ENCODE assay signal across 23 mouse cellular contexts in genomic region chr10:52578238-52578832, GRCm38 (mm10).
DNase-seq lines count a peak whose midpoint lies in the region; ATAC-seq lines count a peak whose summit lies in the region.
"Had no signal": no experiment of that assay in that cellular context is flagged by ENCODE, and none has a peak within 500 bp of the region (broad histone marks: within the 10 kb centered on the region; RNA-seq: fewer than 3 reads in every experiment).

No protein-coding gene starts in this region.

- H3K36me3 ChIP-seq in midbrain, embryonic 13.5 days, result no peaks in the 10 kb centered on the region
- no peaks in the 10 kb centered on the region for H3K36me3 ChIP-seq in midbrain, embryonic 10.5 days
- H3K36me3 ChIP-seq in forebrain, embryonic 13.5 days (ENCODE audit: poor library complexity, severe bottlenecking), result no peaks in the 10 kb centered on the region
- no peaks in the 10 kb centered on the region for H3K36me3 ChIP-seq in forebrain, embryonic 16.5 days (ENCODE audit: control insufficient read depth, insufficient read depth)
- H3K36me3 ChIP-seq in midbrain, embryonic 15.5 days (replicated peaks), result no peaks in the 10 kb centered on the region
- H3K36me3 ChIP-seq: embryonic facial prominence, embryonic 10.5 days; heart, embryonic 13.5 days; limb, embryonic 12.5 days; neural tube, embryonic 13.5 days had no signal

- peaks cover 15% of the 10 kb centered on the region for H3K4me1 ChIP-seq in midbrain, embryonic 13.5 days (replicated peaks)
- H3K4me1 ChIP-seq in midbrain, embryonic 10.5 days, result 0 out of 2 replicates have a peak, but pooled peaks cover 9% of the 10 kb centered on the region
- H3K4me1 ChIP-seq in forebrain, embryonic 13.5 days, result peaks cover 10% of the 10 kb centered on the region
- peaks cover 11% of the 10 kb centered on the region; the same call in 1 of the 2 replicates for H3K4me1 ChIP-seq in forebrain, embryonic 16.5 days (replicated peaks; ENCODE audit: control insufficient read depth, insufficient read depth, low read length)
- 0 out of 2 replicates have a peak, but pooled peaks cover 7% of the 10 kb centered on the region for H3K4me1 ChIP-seq in midbrain, embryonic 15.5 days
- H3K4me1 ChIP-seq: embryonic facial prominence, embryonic 10.5 days; heart, embryonic 13.5 days; limb, embryonic 12.5 days had no signal

- no peaks in the 10 kb centered on the region for H3K9me3 ChIP-seq in midbrain, embryonic 13.5 days
- no peaks in the 10 kb centered on the region for H3K9me3 ChIP-seq in midbrain, embryonic 10.5 days (replicated peaks)
- no peaks in the 10 kb centered on the region for H3K9me3 ChIP-seq in forebrain, embryonic 13.5 days (replicated peaks)
- H3K9me3 ChIP-seq in forebrain, embryonic 16.5 days (ENCODE audit: control insufficient read depth, low read length), result no peaks in the 10 kb centered on the region
- H3K9me3 ChIP-seq in midbrain, embryonic 15.5 days, result no peaks in the 10 kb centered on the region
- H3K9me3 ChIP-seq: embryonic facial prominence, embryonic 10.5 days; heart, embryonic 13.5 days; limb, embryonic 12.5 days; neural tube, embryonic 13.5 days had no signal

- 55% methylated on average over 3 of the region's 3 CpGs for WGBS in midbrain, embryonic 13.5 days
- 79% methylated on average over 3 of the region's 3 CpGs for WGBS in midbrain, embryonic 10.5 days
- 31% methylated on average over 3 of the region's 3 CpGs for WGBS in forebrain, embryonic 13.5 days
- 19% methylated on average over 3 of the region's 3 CpGs for WGBS in forebrain, embryonic 16.5 days
- 60% methylated on average over 3 of the region's 3 CpGs for WGBS in midbrain, embryonic 15.5 days

- ATAC-seq in midbrain, embryonic 13.5 days, result peak; percentile 43; the same call in 1 of the 2 replicates
- peak; percentile 87 for ATAC-seq in forebrain, embryonic 13.5 days
- peak; percentile 78 for ATAC-seq in forebrain, embryonic 16.5 days
- ATAC-seq in midbrain, embryonic 15.5 days (replicated peaks), result peak; percentile 60; the same call in 1 of the 2 replicates
- ATAC-seq: activated CD4-positive, CD25-positive, alpha-beta regulatory T cell, adult 4 months; intestine, postnatal 0 days; liver, postnatal 0 days had no signal

- H3K4me3 ChIP-seq in midbrain, embryonic 13.5 days (replicated peaks), result no peak overlapping the region
- no peak overlapping the region for H3K4me3 ChIP-seq in midbrain, embryonic 10.5 days
- H3K4me3 ChIP-seq in forebrain, embryonic 13.5 days, result no peak overlapping the region
- H3K4me3 ChIP-seq in forebrain, embryonic 16.5 days (replicated peaks; ENCODE audit: low read length), result no peak overlapping the region
- no peak overlapping the region for H3K4me3 ChIP-seq in midbrain, embryonic 15.5 days
- H3K4me3 ChIP-seq: embryonic facial prominence, embryonic 10.5 days; heart, embryonic 13.5 days; limb, embryonic 12.5 days; neural tube, embryonic 13.5 days had no signal

- H3K4me2 ChIP-seq in midbrain, embryonic 13.5 days (replicated peaks), result no peak overlapping the region
- H3K4me2 ChIP-seq in forebrain, embryonic 13.5 days, result no peak overlapping the region
- no peak overlapping the region for H3K4me2 ChIP-seq in forebrain, embryonic 16.5 days (ENCODE audit: low read length)
- no peak overlapping the region for H3K4me2 ChIP-seq in midbrain, embryonic 15.5 days
- H3K4me2 ChIP-seq: heart, embryonic 13.5 days; limb, embryonic 12.5 days; liver, embryonic 11.5 days; neural tube, embryonic 13.5 days had no signal

- H3K27ac ChIP-seq in midbrain, embryonic 13.5 days, result no peak overlapping the region
- H3K27ac ChIP-seq in midbrain, embryonic 10.5 days (replicated peaks), result no peak overlapping the region
- no peak overlapping the region for H3K27ac ChIP-seq in forebrain, embryonic 13.5 days
- no peak overlapping the region; the same call in 1 of the 2 replicates for H3K27ac ChIP-seq in forebrain, embryonic 16.5 days (ENCODE audit: low read length)
- H3K27ac ChIP-seq in midbrain, embryonic 15.5 days, result no peak overlapping the region
- H3K27ac ChIP-seq: embryonic facial prominence, embryonic 10.5 days; heart, embryonic 13.5 days; limb, embryonic 12.5 days; neural tube, embryonic 13.5 days had no signal

- H3K27me3 ChIP-seq in midbrain, embryonic 13.5 days, result no peaks in the 10 kb centered on the region
- no peaks in the 10 kb centered on the region for H3K27me3 ChIP-seq in midbrain, embryonic 10.5 days (ENCODE audit: low read depth, poor library complexity, severe bottlenecking)
- H3K27me3 ChIP-seq in forebrain, embryonic 13.5 days, result no peaks in the 10 kb centered on the region
- H3K27me3 ChIP-seq in forebrain, embryonic 16.5 days (replicated peaks; ENCODE audit: control insufficient read depth, insufficient read depth, low read length), result no peaks in the 10 kb centered on the region
- no peaks in the 10 kb centered on the region for H3K27me3 ChIP-seq in midbrain, embryonic 15.5 days (replicated peaks)
- H3K27me3 ChIP-seq: heart, embryonic 13.5 days; limb, embryonic 12.5 days; neural tube, embryonic 13.5 days had no signal

- no peak for DNase-seq in midbrain, embryonic 10.5 days (ENCODE audit: low spot score)
- DNase-seq in adrenal gland, adult 2 months, result no peak
- no peak for DNase-seq in adrenal gland, postnatal 4 days (ENCODE audit: low spot score in 2 of 2)
- DNase-seq: adrenal gland, postnatal 10 days; cerebellum, postnatal 10 days; gastrocnemius, postnatal 25 days; heart, adult 18-20 months; heart, postnatal 14 days; kidney, postnatal 36 days; liver, postnatal 0 days; lung, postnatal 10 days; thymus, adult 2 months had no signal

- no peak overlapping the region for H3K9ac ChIP-seq in midbrain, embryonic 13.5 days (replicated peaks)
- H3K9ac ChIP-seq in forebrain, embryonic 13.5 days, result no peak overlapping the region
- no peak overlapping the region for H3K9ac ChIP-seq in forebrain, embryonic 16.5 days (replicated peaks; ENCODE audit: low read depth, low read length)
- no peak overlapping the region for H3K9ac ChIP-seq in midbrain, embryonic 15.5 days
- H3K9ac ChIP-seq: heart, embryonic 13.5 days; limb, embryonic 12.5 days; liver, postnatal 0 days; neural tube, embryonic 13.5 days had no signal
